Mouse (Mus musculus): Measurements from ENCODE around the gene Adnp. TPM values are rescaled to one million over a fixed set of nuclear protein-coding genes. Genes with fewer than 3 reads are reported as not detected.

Adnp gene
- total RNA-seq, 1 experiment, result 13.2 TPM

- Histone ChIP-seq H3K9me3 (ENCODE audit: control insufficient read depth, insufficient read depth, low read depth, low read length) (no peaks in the 10 kb centered on the region), H3K36me3 (ENCODE audit: control insufficient read depth, insufficient read depth, low read length, poor library complexity, severe bottlenecking) (no peaks in the 10 kb centered on the region), H3K9ac (ENCODE audit: insufficient read depth, low read depth, low read length, poor library complexity, severe bottlenecking) (peak overlapping the region; percentile 18; the same call in 1 of the 2 replicates), H3K4me1 (ENCODE audit: control insufficient read depth in 2 of 2, insufficient read depth in 2 of 2, low read length in 2 of 2, poor library complexity in 1 of 2) (peaks cover 8 to 31% of the 10 kb centered on the region in 2 experiments), H3K4me3 (ENCODE audit: insufficient read depth in 1 of 2, low read depth in 1 of 2, low read length in 2 of 2, poor library complexity in 1 of 2, severe bottlenecking in 1 of 2) (peak overlapping the region; percentile 43), H3K27ac (ENCODE audit: insufficient read depth, low read depth, low read length, poor library complexity, severe bottlenecking) (peak overlapping the region; percentile 38)
- DNase-seq (ENCODE audit: low read depth, low spot score), result no peak
- in situ Hi-C loops (cut with MboI; ENCODE audit: low sequenced_read_pairs in 2 of 2, unreplicated experiment in 2 of 2), result no loop called here
- no peak for TF ChIP-seq ZNF384 (IDR thresholded peaks at IDR 0.05; ENCODE audit: low read depth, low read length)
- no peak for TF ChIP-seq HCFC1 (IDR thresholded peaks at IDR 0.05; ENCODE audit: borderline replicate concordance, insufficient read depth, low read length)
- no peak for TF ChIP-seq ZC3H11A (IDR thresholded peaks at IDR 0.05; ENCODE audit: borderline replicate concordance, low read depth, low read length)
- no peak for TF ChIP-seq MAFK (IDR thresholded peaks at IDR 0.05; ENCODE audit: insufficient read depth, low read depth, low read length)
- TF ChIP-seq CHD2 (IDR thresholded peaks at IDR 0.05; ENCODE audit: low read depth, low read length), result no peak
Observed at GRCm38 (mm10) chr2:168169800-168170113, 37.2 kb downstream of the Adnp start.

- Histone ChIP-seq H3K36me3 (ENCODE audit: control insufficient read depth, insufficient read depth, low read length, poor library complexity, severe bottlenecking) (no peaks in the 10 kb centered on the region), H3K9ac (ENCODE audit: insufficient read depth, low read depth, low read length, poor library complexity, severe bottlenecking) (peak overlapping the region; percentile 19; the same call in 1 of the 2 replicates), H3K27ac (ENCODE audit: insufficient read depth, low read depth, low read length, poor library complexity, severe bottlenecking) (peak overlapping the region; percentile 38), H3K4me1 (ENCODE audit: control insufficient read depth in 2 of 2, insufficient read depth in 2 of 2, low read length in 2 of 2, poor library complexity in 1 of 2) (peaks cover 8 to 31% of the 10 kb centered on the region in 2 experiments), H3K9me3 (ENCODE audit: control insufficient read depth, insufficient read depth, low read depth, low read length) (no peaks in the 10 kb centered on the region), H3K4me3 (ENCODE audit: insufficient read depth in 1 of 2, low read depth in 1 of 2, low read length in 2 of 2, poor library complexity in 1 of 2, severe bottlenecking in 1 of 2) (peak overlapping the region; percentile 43)
- TF ChIP-seq ZC3H11A (IDR thresholded peaks at IDR 0.05; ENCODE audit: borderline replicate concordance, low read depth, low read length), result no peak
- TF ChIP-seq CHD2 (IDR thresholded peaks at IDR 0.05; ENCODE audit: low read depth, low read length), result no peak
- TF ChIP-seq HCFC1 (IDR thresholded peaks at IDR 0.05; ENCODE audit: borderline replicate concordance, insufficient read depth, low read length), result no peak
- TF ChIP-seq MAFK (IDR thresholded peaks at IDR 0.05; ENCODE audit: insufficient read depth, low read depth, low read length), result no peak
- TF ChIP-seq ZNF384 (IDR thresholded peaks at IDR 0.05; ENCODE audit: low read depth, low read length), result no peak
- DNase-seq (ENCODE audit: low read depth, low spot score), result no peak
- in situ Hi-C loops (cut with MboI; ENCODE audit: low sequenced_read_pairs in 2 of 2, unreplicated experiment in 2 of 2), result no loop called here
Observed at GRCm38 (mm10) chr2:168168892-168169799, 37.8 kb downstream of the Adnp start.

- Histone ChIP-seq H3K9me3 (ENCODE audit: control insufficient read depth, insufficient read depth, low read depth, low read length) (no peaks in the 10 kb centered on the region), H3K9ac (ENCODE audit: insufficient read depth, low read depth, low read length, poor library complexity, severe bottlenecking) (no peak overlapping the region), H3K27ac (ENCODE audit: insufficient read depth, low read depth, low read length, poor library complexity, severe bottlenecking) (no peak overlapping the region; the same call in 1 of the 2 replicates), H3K36me3 (ENCODE audit: control insufficient read depth, insufficient read depth, low read length, poor library complexity, severe bottlenecking) (no peaks in the 10 kb centered on the region), H3K4me1 (ENCODE audit: control insufficient read depth in 2 of 2, insufficient read depth in 2 of 2, low read length in 2 of 2, poor library complexity in 1 of 2) (peaks cover 8 to 31% of the 10 kb centered on the region in 2 experiments), H3K4me3 (ENCODE audit: insufficient read depth in 1 of 2, low read depth in 1 of 2, low read length in 2 of 2, poor library complexity in 1 of 2, severe bottlenecking in 1 of 2) (no peak overlapping the region)
- DNase-seq (ENCODE audit: low read depth, low spot score), result no peak
- in situ Hi-C loops (cut with MboI; ENCODE audit: low sequenced_read_pairs in 2 of 2, unreplicated experiment in 2 of 2), result no loop called here
- TF ChIP-seq HCFC1 (IDR thresholded peaks at IDR 0.05; ENCODE audit: borderline replicate concordance, insufficient read depth, low read length) (no peak), CHD2 (IDR thresholded peaks at IDR 0.05; ENCODE audit: low read depth, low read length) (no peak), ZC3H11A (IDR thresholded peaks at IDR 0.05; ENCODE audit: borderline replicate concordance, low read depth, low read length) (no peak), MAFK (IDR thresholded peaks at IDR 0.05; ENCODE audit: insufficient read depth, low read depth, low read length) (no peak), ZNF384 (IDR thresholded peaks at IDR 0.05; ENCODE audit: low read depth, low read length) (no peak)
Observed at GRCm38 (mm10) chr2:168167781-168168180, 39.1 kb downstream of the Adnp start.

- H3K9ac ChIP-seq (ENCODE audit: insufficient read depth, low read depth, low read length, poor library complexity, severe bottlenecking), result no peak overlapping the region
- no peaks in the 10 kb centered on the region for H3K36me3 ChIP-seq (ENCODE audit: control insufficient read depth, insufficient read depth, low read length, poor library complexity, severe bottlenecking)
- no peak for DNase-seq (ENCODE audit: low read depth, low spot score)
- H3K4me3 ChIP-seq (ENCODE audit: insufficient read depth in 1 of 2, low read depth in 1 of 2, low read length in 2 of 2, poor library complexity in 1 of 2, severe bottlenecking in 1 of 2), result no peak overlapping the region
- TF ChIP-seq MAFK (IDR thresholded peaks at IDR 0.05; ENCODE audit: insufficient read depth, low read depth, low read length), result no peak
- TF ChIP-seq CHD2 (IDR thresholded peaks at IDR 0.05; ENCODE audit: low read depth, low read length), result peak; percentile 92
- no peak for TF ChIP-seq ZC3H11A (IDR thresholded peaks at IDR 0.05; ENCODE audit: borderline replicate concordance, low read depth, low read length)
- no peak overlapping the region for H3K27ac ChIP-seq (ENCODE audit: insufficient read depth, low read depth, low read length, poor library complexity, severe bottlenecking)
- peaks cover 8 to 35% of the 10 kb centered on the region in 2 experiments for H3K4me1 ChIP-seq (ENCODE audit: control insufficient read depth in 2 of 2, insufficient read depth in 2 of 2, low read length in 2 of 2, poor library complexity in 1 of 2)
- in situ Hi-C loops (cut with MboI; ENCODE audit: low sequenced_read_pairs in 2 of 2, unreplicated experiment in 2 of 2), result no loop called here
- no peaks in the 10 kb centered on the region for H3K9me3 ChIP-seq (ENCODE audit: control insufficient read depth, insufficient read depth, low read depth, low read length)
Observed at GRCm38 (mm10) chr2:168166750-168167460, 40.0 kb downstream of the Adnp start.
